Mouse (Mus musculus): ENCODE data around the gene Drd2.

Drd2 gene

DNA sequence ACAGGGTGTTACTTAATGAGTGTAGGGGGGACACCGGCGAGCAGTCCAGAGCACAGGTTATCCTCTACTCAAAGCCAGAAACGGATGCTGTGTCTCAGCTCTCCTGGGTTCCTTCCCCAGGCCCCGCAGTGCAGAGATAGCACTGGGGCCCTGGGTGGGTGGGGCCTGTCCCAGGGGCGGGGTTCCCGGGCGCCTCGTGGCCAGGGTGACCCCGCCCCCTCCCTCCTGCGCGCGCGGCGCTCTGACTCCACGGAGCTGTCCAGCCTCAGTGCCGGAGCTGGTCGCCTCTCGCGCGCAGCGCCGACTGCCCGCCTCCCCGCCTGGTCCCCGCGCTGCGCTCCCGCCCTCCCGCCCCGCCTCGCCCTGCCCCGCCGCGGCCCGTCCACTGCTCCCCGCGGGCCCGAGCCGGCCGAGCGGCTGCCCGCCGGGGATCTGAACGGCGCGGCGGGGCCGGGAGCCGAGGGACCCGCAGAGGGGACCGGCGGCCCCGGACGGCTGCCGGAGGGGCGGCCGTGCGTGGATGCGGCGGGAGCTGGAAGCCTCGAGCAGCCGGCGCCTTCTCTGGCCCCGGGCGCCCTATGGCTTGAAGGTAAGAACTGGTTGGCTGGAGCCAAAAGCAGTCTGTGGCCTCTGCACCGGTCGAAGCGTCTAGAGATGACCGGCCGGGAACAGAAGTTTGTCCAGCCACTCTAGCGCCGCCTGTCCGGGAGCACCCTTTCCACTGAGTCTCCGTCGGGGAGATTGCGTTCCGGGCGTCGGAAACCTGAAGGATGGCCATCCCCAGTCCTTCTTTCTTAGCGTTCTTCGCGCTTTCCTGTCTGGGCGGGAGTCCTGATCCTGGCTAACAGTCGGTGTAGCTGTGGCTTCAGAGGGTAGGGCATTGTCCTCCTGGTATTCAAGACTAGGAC lies at the start of gene Drd2:
Drd2 (plus strand) TSS at position 492 of the 908 bp plus-strand sequence.
- DNase-seq = peak in 1 of 2 experiments; percentile 2

DNA sequence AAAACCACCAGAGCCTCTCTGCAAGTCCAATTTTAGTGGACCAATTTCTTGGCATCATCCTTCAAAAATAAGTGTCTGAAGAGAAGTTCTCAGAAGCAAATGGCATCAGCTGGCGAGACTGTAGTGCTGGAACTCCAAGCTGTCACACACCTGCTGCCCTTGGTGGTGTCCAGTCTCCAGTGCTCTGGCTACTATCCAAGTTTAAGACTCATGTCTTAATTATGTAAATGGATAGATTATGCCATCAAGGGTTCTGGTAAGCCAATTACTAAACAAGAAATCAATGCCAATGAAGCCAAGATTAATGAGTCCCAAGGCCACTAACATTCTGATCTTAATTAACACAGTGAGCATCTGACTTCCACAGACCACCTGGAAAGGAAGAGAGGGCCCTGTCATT lies 45.3 kb upstream of the Drd2 start:
- DNase-seq = no peak

DNA sequence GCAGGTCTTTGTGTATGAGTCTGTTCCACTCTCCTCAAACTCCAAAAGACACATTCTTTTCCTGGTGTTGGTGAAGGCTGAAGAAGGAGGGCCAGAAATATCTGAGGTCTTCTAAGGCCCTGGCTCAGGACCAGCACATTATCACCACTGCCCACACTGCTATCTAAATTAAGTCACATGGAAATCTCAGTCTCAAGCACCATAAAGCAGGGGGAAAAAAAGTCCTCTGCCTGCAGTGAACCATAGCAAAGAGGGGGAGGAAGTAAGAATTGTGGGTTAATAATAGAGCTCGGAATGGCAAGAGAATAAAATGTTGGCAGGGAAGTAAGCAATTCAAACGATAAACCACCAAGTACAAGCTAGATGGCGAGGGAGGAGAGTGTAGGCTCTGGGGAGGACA lies 32.9 kb upstream of the Drd2 start:
- peak in 1 of 2 experiments; percentile 6 for DNase-seq

DNA sequence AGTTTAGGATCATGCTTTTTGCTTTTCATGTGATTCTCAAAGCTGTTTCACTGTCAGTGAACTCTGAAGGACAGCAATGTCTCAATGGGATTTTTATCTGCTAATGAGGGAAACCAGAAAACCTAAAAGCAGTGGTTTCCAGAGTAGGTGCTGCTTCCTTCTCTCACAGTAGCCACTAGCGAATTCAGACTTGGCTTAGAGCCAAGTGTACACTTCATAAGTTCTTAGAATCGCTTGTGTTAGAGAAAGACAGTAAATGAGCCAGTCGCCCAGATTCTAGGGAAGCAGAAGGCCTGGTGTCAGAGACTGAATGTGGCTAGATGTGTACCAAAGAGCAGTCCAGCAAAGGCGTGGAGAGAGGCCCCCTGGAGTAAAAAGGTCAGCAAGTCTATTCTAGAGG lies 29.6 kb upstream of the Drd2 start:
- DNase-seq = no peak

DNA sequence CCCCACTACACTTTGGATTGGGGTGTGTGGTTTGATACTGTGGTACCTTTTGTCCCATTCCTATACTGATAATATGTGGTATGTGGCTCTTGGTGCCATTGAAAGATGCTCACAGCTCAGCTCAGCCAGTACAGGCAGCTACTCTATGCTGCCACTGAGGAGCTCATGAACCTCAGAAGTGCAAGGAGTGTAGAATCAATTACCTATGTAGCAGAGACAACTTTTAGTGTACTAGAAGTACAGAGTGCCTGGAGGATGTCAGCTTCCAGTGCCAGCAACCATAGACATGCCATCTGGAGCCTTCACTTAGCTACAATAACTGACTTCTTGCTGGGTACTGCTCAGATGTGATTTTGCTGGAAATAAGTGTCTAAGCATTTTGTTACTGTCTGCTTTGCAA lies 21.8 kb upstream of the Drd2 start:
- DNase-seq = no peak

DNA sequence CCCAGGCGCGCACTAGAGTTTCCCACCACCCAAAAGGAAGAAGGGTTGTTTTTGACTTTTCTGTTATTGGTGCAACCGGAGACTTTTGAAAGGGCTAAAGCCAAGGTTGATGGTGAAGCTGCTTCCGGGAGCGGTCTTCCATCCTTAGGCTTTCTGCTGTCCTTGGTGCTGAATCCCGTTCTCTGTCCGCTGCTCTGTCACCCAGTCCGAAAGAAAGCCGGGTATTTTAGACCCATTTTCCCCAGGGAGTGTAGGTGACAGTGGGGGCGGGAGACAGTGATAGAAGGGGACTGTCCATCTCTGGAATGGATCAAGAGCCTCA lies 578 bp downstream of the Drd2 start:
- peak; percentile 41 to 69 for DNase-seq

DNA sequence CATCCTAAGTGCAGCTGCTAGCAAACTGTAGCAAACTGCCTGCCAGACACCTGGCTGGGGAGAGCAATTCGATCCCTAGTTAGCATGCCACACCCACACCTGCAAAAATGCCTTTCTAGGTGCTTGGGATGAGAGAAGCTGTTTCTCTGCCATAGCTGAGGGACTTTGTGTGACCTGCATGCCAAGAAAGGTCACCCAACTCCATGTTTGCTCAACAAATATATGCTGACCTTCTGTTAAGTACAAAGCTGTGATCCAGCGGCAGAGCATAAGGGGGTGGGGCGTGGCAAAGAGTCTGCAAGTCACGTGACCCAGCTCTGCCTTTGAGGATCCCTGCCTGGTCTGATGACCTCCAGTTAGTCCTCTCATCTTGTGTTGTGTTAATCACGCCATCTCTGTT lies 25.3 kb downstream of the Drd2 start:
- peak in 1 of 2 experiments; percentile 5 for DNase-seq

DNA sequence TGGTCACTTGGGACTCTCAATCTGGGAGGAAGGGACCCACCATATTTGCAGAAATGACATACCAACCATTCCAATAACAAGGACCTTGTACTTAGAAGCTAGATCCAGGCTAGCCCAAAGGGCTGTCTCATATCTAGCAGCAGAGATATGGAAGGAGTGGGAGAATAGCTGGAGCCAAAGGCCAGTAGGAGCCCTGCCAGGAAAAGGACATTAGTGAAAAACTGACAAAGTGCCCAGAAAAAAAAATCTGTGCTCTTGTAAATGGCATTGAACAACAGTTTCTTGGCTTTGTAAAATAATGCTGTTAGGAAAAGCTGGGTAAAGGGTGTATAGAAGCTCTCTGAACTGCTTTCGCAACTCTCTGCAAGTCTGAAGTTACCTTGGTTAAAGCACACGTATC lies 33.5 kb downstream of the Drd2 start:
- no peak for DNase-seq

DNA sequence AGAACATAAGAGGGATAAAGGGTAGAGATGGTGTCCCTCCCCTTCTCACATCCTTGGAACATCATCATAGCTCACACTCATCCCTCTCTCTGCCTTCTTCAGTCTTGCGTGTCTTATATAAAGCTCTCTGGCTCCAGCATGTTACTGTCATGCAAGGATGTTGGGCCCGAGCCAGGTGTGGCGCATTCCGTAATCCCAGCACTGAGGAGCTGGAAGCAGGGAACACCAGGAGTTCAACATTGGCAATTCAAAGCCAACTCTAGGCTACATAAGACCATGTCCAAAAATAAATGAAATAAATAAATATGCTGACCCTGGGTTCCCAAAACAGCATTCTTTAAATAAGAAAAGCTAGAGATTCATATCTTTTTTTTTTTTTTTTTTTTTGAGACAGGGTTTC lies 39.5 kb downstream of the Drd2 start:
- no peak for DNase-seq

DNA sequence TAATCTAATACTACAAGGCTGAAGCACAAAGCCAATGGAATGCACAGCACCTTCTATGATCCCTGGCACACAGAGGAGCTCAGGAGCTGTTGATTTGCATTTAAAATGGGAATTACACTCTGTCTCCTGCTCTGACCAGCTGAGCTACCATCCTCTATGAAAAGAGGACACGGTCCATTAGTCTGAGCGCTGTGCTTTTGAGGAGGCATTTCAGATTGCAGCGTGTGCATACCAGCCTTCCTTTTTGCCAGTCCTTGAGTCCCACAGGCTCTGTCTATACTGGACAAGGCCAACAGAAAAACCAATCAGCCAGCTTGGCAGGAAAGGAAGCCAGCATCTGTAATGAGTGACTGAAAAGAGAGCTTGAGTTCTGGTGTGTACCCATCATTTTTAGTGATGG lies 43.6 kb downstream of the Drd2 start:
- DNase-seq = no peak

DNA sequence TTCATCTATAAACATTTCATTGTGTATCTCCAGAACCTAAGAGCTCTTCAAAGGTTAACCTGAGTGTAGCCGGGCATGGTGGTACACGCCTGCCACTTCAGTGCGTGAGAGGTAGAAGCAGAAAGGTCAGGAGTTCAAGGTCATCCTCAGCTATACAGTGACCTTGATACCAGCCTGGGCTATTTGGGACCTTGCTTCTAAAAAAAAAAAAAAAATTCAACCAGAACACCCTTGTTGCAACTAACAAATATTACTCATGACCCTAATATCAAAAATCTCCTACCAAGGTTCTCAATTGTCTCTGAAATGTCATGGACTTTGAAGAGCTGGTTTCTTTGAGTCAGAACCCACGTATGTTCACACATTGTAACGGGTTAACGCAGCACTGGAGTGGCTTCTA lies 44.4 kb downstream of the Drd2 start:
- no peak for DNase-seq

DNA sequence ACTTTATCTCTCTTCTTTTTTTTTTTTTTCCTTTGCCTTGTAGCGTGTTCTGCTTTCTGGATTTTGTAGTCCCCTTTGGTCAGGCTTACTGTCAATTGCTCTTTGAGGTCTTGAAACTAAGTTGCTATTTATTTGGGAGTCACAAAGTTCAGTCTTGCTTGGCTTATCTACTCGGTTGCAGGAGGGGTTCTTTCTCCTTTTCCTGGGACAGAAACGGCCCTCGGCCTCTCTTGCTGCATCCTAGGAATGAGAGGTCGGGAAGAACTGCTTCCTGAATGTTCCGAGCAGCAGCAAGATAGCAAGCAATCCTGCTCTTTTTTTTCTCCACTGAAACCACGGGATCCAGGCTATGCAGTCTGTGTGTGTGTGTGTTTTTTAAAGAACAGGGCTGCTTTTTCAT lies 44.9 kb downstream of the Drd2 start:
- no peak for DNase-seq

DNA sequence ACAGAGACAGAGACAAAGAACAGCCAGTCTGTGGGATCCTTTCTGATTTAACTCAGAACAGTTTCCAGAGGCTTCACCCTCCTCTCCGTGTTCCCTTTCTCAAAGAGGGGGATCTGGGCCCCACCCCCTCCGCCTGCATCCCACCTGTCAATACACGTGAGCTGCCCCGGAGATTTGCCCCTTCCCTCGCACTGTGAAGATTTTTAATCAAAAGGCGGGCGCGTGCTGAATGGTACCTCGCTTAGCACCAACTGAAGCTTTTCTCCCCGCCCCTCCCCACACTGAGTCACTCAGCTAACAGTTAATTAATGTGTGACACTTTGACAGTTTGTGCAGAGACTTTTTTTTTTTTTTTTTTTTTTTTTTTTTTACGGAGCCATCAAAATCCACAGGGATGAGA lies 45.7 kb downstream of the Drd2 start:
- no peak for DNase-seq

DNA sequence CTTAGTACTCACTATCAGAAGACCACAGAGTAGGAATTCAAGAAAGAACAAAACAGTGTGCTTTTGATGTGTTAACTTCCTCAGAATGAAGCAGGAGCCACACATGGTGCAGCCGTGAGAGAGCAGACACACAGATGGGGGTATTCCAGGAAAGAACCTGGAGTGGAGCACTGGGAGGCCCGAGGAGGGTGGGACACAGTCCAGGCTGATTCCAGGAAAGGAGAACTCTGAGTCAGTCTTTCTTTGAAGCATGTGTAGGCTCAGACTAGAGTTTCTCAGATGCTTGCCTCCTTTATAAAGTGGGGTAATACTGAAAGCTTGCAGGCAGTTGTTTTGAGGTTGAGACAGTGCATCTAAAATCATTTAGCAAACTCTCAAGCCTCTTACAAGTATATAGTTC lies 51.8 kb downstream of the Drd2 start:
- DNase-seq = no peak

DNA sequence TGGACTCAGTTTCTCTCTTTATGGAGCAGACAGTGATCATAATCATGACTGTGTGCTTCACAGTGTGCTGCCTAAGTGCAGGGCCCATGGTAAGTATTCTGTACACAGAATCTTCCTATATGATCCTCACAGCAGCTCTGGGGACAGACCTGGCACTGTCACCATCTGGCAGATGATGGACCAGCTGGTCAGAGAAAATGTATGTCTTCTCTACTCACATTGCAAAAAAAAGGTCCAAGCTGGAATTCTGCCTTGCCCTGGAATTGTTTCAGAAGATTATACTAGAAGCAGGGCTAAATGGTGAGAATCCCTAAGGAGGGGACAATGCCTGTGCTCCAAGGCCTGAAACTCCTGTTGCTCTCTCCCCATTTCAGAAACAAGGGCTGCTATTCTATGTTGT lies 55.6 kb downstream of the Drd2 start:
- no peak for DNase-seq

DNA sequence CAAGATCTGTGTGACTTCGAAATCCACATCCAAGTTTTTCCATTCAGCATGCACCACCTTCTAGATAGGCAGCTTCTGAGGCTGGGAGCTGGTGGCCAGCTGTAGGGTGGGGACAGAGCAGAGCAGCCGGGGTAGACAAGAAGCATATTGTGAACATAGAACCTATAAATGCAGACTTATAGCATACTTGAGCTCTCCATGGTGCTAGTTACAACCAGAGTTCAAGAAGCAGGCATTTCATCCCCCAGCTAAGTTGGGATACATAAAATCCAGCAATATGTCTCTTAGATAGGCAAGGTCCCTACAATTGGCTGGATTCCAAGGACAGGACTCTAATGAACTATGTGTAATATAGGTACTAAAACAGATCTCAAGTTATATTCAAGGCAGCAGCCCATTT lies 63.3 kb downstream of the Drd2 start:
- DNase-seq = no peak

DNA sequence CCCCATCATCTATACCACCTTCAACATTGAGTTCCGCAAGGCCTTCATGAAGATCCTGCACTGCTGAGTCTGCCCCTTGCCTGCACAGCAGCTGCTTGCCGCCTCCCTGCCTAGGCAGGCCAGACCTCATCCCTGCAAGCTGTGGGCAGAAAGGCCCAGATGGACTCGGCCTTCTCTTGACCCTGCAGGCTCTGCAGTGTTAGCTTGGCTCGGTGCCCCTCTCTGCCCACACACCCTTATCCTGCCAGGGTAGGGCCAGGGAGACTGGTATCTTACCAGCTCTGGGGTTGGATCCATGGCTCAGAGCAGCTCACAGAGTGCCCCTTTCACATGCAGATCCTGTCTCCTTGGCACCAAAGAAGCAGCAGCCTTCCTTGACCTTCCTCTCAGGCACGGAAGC lies 66.6 kb downstream of the Drd2 start:
- DNase-seq = no peak

DNA sequence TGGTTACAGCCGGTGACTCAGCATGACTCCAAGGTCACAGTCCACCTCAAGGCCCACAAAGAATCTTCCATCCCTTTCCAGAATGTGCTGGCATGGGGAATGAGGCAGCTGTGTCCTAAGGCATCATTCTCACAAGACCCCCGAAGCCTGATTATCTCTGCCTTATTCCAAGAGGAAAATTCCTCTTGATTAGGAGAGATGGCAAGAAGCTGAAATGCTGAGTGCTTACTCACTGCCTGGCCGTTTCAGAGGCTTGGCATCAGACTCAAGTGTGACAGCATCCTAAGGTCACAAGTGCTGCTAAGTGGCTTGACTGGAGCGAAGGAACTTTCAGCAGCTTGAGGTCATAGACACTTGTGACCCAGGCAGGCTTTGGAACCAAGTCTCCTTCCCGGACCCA lies 70.2 kb downstream of the Drd2 start:
- no peak for DNase-seq

DNA sequence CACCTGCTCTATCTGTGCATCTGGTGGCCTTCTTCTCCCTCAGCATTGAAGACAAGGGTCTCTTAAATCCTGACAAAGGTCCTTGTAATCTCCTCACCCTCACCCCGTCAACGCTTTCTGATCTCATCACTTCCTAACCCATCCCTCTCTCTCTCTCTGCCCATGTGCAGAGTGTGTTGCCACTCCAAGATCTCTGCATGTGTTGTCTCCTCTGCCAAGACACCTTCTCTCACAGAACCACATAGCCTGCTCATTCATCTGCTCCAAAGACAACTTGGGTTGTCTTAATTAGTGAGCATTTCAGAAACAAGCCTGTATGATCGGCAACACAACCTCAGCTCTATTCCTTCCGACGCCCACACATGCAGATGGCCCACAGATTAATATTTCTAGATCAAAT lies 83.4 kb downstream of the Drd2 start:
- DNase-seq = no peak

DNA sequence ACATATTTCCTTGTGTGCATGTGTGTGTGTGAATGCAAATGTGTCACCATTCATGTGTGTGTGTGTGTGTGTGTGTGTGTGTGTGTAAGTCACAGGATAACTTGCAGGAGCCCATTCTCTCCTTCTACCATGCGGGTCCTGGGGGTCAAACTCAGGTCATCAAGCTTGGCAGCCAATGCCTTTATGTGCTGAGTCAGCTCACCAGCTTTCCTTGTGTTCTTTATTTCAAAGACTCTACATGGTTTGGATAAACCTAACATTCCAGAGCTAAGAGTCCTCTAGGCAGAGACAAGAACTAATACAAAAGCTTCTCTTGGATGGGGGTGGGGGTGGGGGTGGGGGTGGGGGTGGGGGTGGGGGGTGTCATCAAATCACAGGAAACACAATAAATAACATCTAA lies 85.2 kb downstream of the Drd2 start:
- no peak for DNase-seq

DNA sequence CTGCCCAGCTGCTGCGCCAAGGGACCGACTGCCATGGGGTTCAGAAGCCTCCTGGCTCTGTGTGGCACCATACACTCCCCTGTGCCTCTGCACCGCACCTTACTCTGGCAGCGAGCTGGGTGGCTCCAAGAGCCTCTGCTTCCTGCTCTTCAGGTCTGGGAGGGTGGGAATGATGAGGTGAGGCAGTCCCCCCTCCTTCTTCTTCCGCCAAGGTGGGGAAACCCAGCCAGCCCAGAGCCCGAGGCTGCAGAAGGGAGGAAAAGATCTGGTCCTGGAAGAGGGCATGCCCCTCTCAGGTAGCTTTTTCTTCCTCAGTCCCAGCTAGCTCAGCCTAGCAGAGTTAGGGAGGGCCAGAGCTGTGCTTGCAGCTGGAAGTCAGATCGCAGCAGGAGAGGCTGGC lies 86.5 kb downstream of the Drd2 start, which contains the start of gene Ankk1:
Ankk1 (minus strand) TSS at position 101 of the 400 bp plus-strand sequence.
- DNase-seq = no peak

DNA sequence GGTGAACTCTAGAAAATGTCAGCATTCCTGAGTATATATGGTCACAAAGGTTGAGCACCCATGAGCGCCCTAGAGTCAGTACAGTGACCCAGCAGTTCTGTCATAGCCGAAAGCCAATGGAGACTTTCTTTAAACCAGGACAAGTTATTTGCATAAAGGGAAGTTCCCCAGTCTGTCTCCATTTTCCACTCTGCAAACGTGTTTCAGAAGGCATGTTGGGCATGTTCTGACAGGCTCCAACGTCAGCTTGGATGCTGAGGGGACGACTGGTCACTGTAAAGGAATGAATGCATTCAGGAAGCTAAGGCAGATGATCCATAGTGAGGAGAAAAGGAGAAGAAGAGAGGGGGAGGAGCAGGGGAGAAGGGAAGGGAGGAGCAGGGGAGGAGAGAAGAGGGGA lies 87.1 kb downstream of the Drd2 start:
- no peak for DNase-seq

DNA sequence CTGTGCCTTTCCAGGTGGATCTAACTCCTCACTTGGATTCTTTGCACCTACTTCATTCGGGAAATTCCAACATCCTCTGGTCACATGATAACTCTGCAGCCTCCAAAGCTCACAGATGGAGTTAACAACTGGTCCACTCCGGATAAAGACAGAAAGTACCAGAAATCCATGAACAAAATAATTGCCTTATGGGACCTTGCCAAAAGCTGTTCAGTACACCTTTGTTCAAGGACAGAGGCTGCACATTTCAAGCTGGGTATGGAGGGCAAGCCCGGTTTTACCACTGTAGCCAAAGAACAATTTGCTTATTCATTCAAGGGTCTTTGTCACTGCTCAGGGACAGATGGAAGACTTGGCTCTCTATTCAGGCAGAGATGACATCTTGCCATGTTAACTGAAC lies 102.2 kb downstream of the Drd2 start:
- DNase-seq = no peak

DNA sequence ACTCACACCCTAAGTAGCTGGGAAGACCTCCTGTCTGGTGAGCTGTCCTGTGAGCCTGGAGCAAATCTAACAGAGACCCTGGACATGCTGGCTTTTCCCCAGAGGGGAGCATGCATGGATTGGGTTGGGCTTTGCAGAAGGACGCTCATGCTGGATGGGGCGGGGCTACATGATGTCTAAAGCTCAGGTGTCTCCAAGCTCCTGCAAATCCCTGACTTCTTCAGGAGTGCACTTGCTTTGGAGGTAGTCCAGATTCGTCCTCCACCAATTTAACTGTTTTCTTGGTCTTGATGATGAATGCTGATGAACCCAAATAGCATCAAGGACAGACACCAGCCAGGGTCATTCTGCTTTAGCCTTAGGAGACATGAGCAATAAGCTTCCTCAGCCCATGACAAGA lies 110.1 kb downstream of the Drd2 start:
- no peak for DNase-seq

DNA sequence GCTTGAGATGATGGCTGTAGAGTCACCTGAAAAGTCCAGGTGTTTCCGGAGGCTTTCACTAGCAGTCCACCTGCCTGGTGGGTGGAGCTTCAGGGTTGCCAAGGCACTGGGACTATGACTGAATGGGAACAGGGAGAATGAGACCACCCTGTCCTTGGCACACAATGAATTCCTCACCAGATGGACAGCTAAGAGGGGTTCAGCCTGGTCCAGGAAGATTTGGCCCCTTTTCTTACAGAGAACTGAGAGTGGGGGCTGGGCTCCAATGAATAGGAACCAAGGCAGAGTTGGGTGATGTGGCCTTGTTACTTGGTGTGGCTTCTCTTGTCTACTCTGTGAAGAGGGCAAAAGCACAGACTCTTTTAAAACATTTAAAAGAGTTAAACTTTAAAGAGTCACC lies 112.0 kb downstream of the Drd2 start:
- no peak for DNase-seq
